In the genomic region with DNA sequence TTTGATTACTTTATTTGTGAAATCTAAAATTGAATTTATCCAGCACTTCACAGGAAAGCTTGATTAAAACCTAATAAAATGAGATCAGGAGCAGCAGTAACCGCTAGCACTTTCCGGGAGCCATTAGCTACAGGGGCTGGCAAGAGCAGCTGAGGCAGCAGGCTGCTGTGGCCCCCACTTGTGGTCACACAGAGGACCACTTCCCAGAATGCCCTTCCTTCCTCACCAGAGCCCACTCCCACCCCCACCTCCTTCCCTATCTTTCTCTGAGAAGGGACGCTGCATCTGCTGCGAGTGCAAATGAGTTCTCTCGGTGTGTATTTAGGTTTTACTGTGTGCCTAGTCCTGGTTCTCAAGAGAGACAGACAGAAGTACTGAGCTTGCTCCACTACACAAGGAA, we compare ENCODE assay signal across 15 mouse cellular contexts.
"Had no signal": no experiment of that assay in that cellular context is flagged by ENCODE, and none has a peak within 500 bp of the region (broad histone marks: within the 10 kb centered on the region; RNA-seq: fewer than 3 reads in every experiment).

No protein-coding gene starts in this region.

- H3K4me1 ChIP-seq: stomach, embryonic 15.5 days had no signal

- H3K27me3 ChIP-seq: neural tube, embryonic 15.5 days; stomach, embryonic 15.5 days had no signal

- H3K4me3 ChIP-seq: neural tube, embryonic 15.5 days; stomach, embryonic 15.5 days had no signal

- H3K9me3 ChIP-seq: neural tube, embryonic 15.5 days; stomach, embryonic 15.5 days had no signal

- H3K36me3 ChIP-seq: neural tube, embryonic 15.5 days; stomach, embryonic 15.5 days had no signal

- H3K9ac ChIP-seq: neural tube, embryonic 15.5 days; stomach, embryonic 15.5 days had no signal

- DNase-seq: retina, postnatal 1 day; right cerebral cortex, adult 18-20 months; right cerebral cortex, postnatal 14 days; right cerebral cortex, postnatal 25 days; right cerebral cortex, postnatal 4 days; spleen, adult 18-20 months; thymus, adult 18-20 months; thymus, adult 2 months; thymus, postnatal 14 days; thymus, postnatal 25 days; thymus, postnatal 36 days; thymus, postnatal 4 days had no signal

- H3K27ac ChIP-seq: neural tube, embryonic 15.5 days; stomach, embryonic 15.5 days; stomach, postnatal 0 days had no signal

- H3K4me2 ChIP-seq: neural tube, embryonic 15.5 days; stomach, embryonic 15.5 days had no signal
